Mouse (Mus musculus) kidney, adult 18-20 months (tissue): ENCODE measurements around the gene Lyrm1.

Experiments
- DNase-seq: peaks from one replicate; pipeline ENCODE4 v3.0.0; 2021

The Lyrm1 gene

DNA sequence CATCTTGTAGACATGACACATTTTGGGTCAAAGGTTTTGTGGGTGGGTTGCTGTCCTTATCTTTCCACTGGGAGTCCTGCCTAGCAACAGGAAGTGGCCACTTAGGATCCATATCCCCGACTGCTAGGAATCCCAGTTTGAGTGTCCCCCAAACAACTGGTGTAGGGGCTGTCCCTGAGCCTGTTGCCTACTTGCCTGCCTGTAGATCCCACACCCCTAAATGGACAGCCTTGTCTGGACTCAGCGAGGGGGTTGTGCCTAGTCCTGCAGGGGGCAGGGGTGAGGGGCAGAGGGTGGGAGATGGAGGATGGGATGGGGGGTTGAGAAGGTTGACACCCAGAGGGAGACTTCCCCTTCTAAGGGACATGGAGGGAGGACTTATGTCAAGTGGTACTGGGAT, 73.7 kb downstream of the Lyrm1 start:
- DNase-seq: no peak

- DNase-seq: no peak
Observed at GRCm38 (mm10) chr7:119974214-119974613, 78.6 kb downstream of the Lyrm1 start.

DNA sequence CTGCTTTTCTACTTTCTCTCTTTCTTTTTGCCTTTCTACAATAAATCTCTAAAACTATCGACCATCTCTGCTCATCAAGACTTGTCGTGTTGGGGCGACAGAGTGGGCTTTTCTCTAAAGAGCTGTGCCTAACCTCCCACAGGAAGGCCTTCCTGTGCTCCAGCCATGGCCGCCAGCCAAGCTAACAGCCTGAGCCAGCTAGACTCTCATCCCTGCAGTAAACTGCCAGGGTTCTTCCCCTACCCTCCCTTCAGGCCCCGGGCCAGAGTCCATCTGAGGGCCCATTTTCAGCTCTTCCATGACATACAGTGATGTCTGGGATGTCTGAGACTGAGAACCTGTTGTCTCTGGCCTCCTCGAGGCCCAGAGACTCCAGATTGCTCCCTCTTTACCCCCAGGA, 80.6 kb downstream of the Lyrm1 start:
- DNase-seq: peak; percentile 76

DNA sequence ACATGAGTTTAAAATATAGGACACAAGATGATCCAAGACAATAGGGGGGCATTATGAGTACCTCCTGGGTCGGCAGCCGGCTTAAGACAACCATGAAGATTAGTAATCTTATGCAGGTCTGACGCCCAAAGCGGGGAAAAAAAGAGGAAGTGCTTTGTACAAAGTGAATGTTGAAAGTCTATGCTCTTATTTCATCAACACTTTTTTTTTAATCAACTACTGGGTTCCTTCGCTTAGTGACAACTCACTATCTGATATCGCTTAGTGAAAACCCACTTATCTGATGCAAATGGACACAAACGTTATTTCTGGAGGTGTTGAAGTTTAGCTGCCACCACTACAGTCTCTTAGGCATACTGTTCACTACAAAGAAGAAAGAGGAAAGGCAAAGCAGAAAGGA, 81.9 kb downstream of the Lyrm1 start:
- DNase-seq: no peak

DNA sequence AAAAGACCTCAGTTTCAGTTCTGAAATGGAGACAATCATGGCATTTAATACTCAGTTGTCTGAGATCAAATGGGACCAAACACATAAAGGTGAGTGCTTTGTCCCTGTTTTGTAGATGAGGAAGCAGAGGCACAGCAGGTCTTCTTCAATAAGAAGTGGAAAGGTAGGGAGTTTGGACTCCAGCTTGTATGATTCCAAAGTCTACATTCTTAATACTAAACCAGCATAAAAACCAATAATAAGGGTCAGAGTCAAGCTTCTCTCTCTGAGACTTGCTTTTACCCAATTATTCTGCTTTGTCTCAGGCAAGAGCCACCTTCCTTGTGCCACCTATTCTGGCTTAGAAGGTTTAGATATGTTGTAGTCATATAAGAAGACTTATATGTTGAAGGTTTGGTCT, 82.9 kb downstream of the Lyrm1 start:
- no peak for DNase-seq

DNA sequence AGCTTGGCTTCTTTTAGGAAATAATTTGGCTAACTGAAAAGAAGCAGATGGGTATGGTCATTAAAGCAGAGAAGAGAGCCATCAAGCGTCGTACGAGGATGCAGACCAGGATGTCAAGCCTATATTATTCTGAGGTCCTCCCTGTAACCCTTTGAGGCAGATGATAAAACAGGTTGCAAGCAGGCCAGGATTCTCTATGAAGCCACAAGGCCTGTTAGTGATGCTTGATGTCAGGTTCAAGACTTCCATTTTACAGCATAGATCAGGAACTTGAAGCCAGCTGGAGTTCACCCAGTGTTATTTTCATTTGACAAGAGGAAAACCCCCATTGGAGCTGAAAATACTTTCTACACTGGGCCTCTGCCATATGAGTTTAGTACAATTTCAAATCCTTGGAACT, 84.5 kb downstream of the Lyrm1 start:
- no peak for DNase-seq

- DNase-seq: no peak
Observed at GRCm38 (mm10) chr7:119985279-119985912, 89.7 kb downstream of the Lyrm1 start.

DNA sequence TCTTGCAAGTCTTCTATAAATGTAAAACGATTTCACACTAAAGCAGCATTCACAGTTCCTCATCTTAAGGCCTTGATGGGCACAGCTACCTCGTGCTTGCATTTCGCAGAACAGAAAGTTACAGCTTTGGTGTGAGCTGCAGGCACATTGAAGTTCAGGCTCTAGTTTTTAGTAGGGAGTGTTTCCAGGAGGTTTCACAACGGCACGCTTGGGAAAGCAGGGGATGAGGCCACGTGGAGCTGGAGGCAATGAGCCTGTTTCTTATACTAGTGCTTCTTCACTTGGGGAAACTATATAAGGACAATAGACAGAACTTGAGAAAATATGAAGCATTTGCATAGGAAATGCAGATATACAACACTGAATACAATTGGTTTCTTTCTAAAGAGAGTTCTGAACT, 101.4 kb downstream of the Lyrm1 start:
- no peak for DNase-seq
